Mouse (Mus musculus) monocyte, adult 5-6 weeks (primary cell): ENCODE measurements around the gene Rassf2. TPM values are rescaled to one million over a fixed set of nuclear protein-coding genes. Genes with fewer than 3 reads are reported as not detected.

Experiments
- ATAC-seq: fragments of 153-309, 156-312 bp; replicated peaks from 2 replicates; pipeline ENCODE4 v1.8.0; 2017; ENCODE audit warnings: mild to moderate bottlenecking; ENCODE audit not compliant: low TSS enrichment, insufficient number of reproducible peaks, severe bottlenecking, poor library complexity, low FRiP score
- total RNA-seq: library from RNA; stranded (forward); fragments of 200-1000, 200-491, 200-594 nt; gene quantifications from 3 replicates; pipeline ENCODE4 v1.2.3, GENCODE M21; 2017

Gene Rassf2
- total RNA-seq, 1 experiment from 2014 or later = 33.5 TPM

GRCm38 (mm10) chr2:131980866-131981265 is 49.2 kb downstream of the Rassf2 start:
- ATAC-seq = no peak

GRCm38 (mm10) chr2:131976663-131977062 is 53.4 kb downstream of the Rassf2 start:
- ATAC-seq = no peak

GRCm38 (mm10) chr2:131971098-131971497 is 59.0 kb downstream of the Rassf2 start:
- no peak for ATAC-seq

- ATAC-seq = no peak
Observed at GRCm38 (mm10) chr2:131970597-131970996, 59.5 kb downstream of the Rassf2 start.

GRCm38 (mm10) chr2:131961671-131962070 is 68.4 kb downstream of the Rassf2 start:
- ATAC-seq = no peak

GRCm38 (mm10) chr2:131957731-131958222 is 72.3 kb downstream of the Rassf2 start:
- ATAC-seq = no peak

GRCm38 (mm10) chr2:131956336-131957256 is 73.5 kb downstream of the Rassf2 start:
- no peak for ATAC-seq

- no peak for ATAC-seq
Observed at GRCm38 (mm10) chr2:131955264-131955663, 74.8 kb downstream of the Rassf2 start.

GRCm38 (mm10) chr2:131954835-131955234 is 75.2 kb downstream of the Rassf2 start:
- no peak for ATAC-seq

GRCm38 (mm10) chr2:131953711-131954110 is 76.3 kb downstream of the Rassf2 start:
- no peak for ATAC-seq

- 0 out of 2 replicates have a peak, but pooled peaks have one; percentile 15 for ATAC-seq
Observed at GRCm38 (mm10) chr2:131952961-131953538, 77.0 kb downstream of the Rassf2 start.

- ATAC-seq = no peak
Observed at GRCm38 (mm10) chr2:131952456-131952855, 77.6 kb downstream of the Rassf2 start.

GRCm38 (mm10) chr2:131950598-131951095 is 79.4 kb downstream of the Rassf2 start, which contains the start of gene Prnd:
Gene Prnd (plus strand): TSS chr2:131950861.
- ATAC-seq = no peak

GRCm38 (mm10) chr2:131949767-131950597 is 80.1 kb downstream of the Rassf2 start:
- no peak for ATAC-seq

GRCm38 (mm10) chr2:131948916-131949639 is 81.0 kb downstream of the Rassf2 start:
- ATAC-seq = no peak

GRCm38 (mm10) chr2:131948156-131948555 is 81.9 kb downstream of the Rassf2 start:
- no peak for ATAC-seq

GRCm38 (mm10) chr2:131946351-131946750 is 83.7 kb downstream of the Rassf2 start:
- ATAC-seq = no peak

GRCm38 (mm10) chr2:131945765-131946164 is 84.3 kb downstream of the Rassf2 start:
- no peak for ATAC-seq
